Mouse (Mus musculus) embryonic facial prominence, embryonic 15.5 days (tissue): Measurements from ENCODE around the gene Igf1. TPM values are rescaled to one million over a fixed set of nuclear protein-coding genes. Genes with fewer than 3 reads are reported as not detected.

Experiments used
- ATAC-seq: fragments of 200-750 bp; cut with Nextera tagmentation; 2 replicates; pipeline ENCODE4 v1.8.0; 2017; ENCODE audit warnings: low read depth, moderate TSS enrichment; ENCODE audit not compliant: insufficient number of reproducible peaks, low FRiP score, low TSS enrichment
- H3K27ac ChIP-seq: fragments of 300-500 bp; sonication (generic); replicated peaks from 2 replicates; pipeline ENCODE4 v1.5.1; 2015; ENCODE audit warnings: mild to moderate bottlenecking, inconsistent platforms
- H3K27me3 ChIP-seq: fragments of 300-500 bp; sonication (generic); 2 replicates; pipeline ENCODE4 v1.6.1; 2015; ENCODE audit warnings: inconsistent platforms
- H3K36me3 ChIP-seq: fragments of 300-500 bp; sonication (generic); 2 replicates; pipeline ENCODE4 v1.6.1; 2015; ENCODE audit warnings: mild to moderate bottlenecking, inconsistent platforms
- H3K4me1 ChIP-seq: fragments of 300-500 bp; sonication (generic); 2 replicates; pipeline ENCODE4 v1.6.1; 2015; ENCODE audit warnings: inconsistent platforms
- H3K4me2 ChIP-seq: fragments of 300-500 bp; sonication (generic); replicated peaks from 2 replicates; pipeline ENCODE4 v1.6.1; 2015; ENCODE audit warnings: mild to moderate bottlenecking, inconsistent platforms
- H3K4me3 ChIP-seq: fragments of 300-500 bp; sonication (generic); replicated peaks from 2 replicates; pipeline ENCODE4 v1.5.1; 2015; ENCODE audit warnings: mild to moderate bottlenecking, inconsistent platforms
- H3K9ac ChIP-seq: fragments of 300-500 bp; sonication (generic); 2 replicates; pipeline ENCODE4 v1.6.1; 2015; ENCODE audit warnings: inconsistent platforms
- H3K9me3 ChIP-seq: fragments of 300-500 bp; sonication (generic); replicated peaks from 2 replicates; pipeline ENCODE4 v1.6.1; 2016; ENCODE audit warnings: inconsistent platforms
- WGBS: fragments of 180-500 bp; shearing (Covaris S2); methylation state at CpG from one replicate; pipeline ENCODE4 v1.1.7; 2015; 5-methylcytosine and 5-hydroxymethylcytosine counted together
- polyA plus RNA-seq: library from polyadenylated mRNA; unstranded; fragments of >200 nt; fragmentation: Nextera tagmentation; extraction: Ambion mirVana; gene quantifications from 2 replicates; pipeline ENCODE4 v1.2.1, GENCODE M21; 2015

Gene Igf1
- 62.8 and 77.8 TPM in 2 replicates for polyA plus RNA-seq

DNA sequence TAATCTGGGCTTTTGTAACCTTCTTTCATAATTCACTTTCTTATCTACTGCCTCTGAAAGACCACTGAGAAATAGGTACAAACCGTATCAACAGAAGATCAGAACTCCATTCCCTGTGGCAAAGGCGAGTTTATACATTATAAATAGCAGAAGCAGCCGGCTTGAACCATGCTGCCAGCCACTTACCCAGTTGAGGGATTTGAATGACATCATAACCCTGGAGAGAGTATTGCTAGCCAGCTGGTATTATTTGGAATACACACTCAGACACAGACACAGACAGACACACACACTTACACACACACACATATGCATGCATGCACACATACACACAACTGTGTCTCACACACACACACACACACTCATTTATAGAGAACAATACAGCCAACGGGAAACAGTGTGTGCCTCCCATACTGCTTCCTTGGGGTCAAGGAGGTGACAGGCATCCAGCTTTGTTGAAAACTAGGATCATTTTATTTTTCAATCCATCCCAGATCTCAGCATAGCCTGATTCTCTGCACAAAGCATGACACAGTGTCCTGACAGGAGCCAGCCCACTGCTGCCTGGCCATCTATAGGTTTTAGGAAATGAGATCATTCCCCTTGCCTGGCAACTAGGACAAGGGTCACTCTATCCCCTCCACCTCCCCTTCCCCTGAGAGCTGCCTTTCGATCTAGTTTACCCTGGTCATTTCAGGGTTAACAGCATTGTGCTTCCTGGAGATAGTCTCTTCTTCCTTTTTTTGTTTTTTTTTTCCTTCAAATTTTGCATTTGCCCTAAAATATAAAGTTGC is at the start of gene Igf1:
Gene Igf1, plus strand, starts transcription at position 253 of the 794 bp plus-strand sequence.
- Histone ChIP-seq H3K4me1 (peaks cover 51% of the 10 kb centered on the region), H3K9ac (no peak within 1 kb of the TSS)
- 20% methylated on average over 5 of the region's 5 CpGs for WGBS

DNA sequence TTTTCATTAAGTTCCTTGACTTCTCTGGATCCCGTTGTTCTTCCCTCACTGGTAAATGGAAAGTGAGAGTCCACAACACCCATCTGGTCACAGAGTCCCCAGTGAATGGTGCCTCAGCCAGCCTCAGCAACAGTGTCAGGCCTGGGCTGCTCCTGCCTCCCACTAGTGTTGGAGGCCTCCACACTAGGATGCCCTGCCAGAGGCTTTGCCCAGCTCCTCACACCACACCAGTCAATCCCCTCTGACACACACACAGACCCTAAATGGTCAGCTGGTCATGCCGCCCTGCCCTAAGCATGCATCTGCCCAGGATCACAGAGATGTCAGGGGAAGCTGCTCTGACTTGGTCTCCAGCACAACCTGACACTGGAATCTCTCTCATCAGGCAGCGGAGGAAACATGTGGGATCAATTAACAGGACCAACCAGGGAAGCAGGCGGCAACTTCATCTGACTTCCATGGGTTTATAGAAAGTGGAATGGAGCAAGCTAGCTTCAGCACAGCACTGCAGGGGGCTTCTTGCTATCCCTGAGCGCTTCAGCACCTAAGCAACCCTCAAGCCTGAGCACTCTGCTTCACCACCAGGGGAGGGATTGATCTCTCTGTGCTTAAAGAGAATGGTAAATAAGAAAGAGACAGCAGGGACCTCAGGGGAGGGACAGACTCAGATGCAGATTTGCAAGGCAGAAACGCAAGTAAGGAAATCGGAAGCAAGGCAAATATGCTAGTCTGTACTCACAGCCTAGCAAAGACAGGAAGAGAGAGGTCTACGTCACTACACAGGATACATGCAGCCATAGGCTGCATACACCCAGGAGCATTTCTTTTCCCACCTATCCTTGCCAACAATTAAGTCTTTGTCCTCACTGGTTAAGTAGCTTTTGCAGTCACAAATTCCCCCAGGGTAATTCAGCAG is 45.6 kb upstream of the Igf1 start:
- 17% methylated on average over 8 of the region's 8 CpGs for WGBS
- peaks cover 13% of the 10 kb centered on the region for H3K4me1 ChIP-seq
- no peaks in the 10 kb centered on the region for H3K9me3 ChIP-seq
- H3K4me3 ChIP-seq = 0 out of 2 replicates have a peak overlapping the region, but pooled peaks have one; percentile 7
- no peaks in the 10 kb centered on the region for H3K36me3 ChIP-seq
- H3K4me2 ChIP-seq = peak overlapping the region; percentile 32
- H3K9ac ChIP-seq = no peak overlapping the region
- ATAC-seq = peak; percentile 58; the same call in 1 of the 2 replicates
- no peaks in the 10 kb centered on the region for H3K27me3 ChIP-seq
- H3K27ac ChIP-seq = 0 out of 2 replicates have a peak overlapping the region, but pooled peaks have one; percentile 2

More for the DNA sequence above, at the start of gene Igf1:
- Histone ChIP-seq H3K4me3 (peak within 1 kb of the TSS; percentile 51), H3K27ac (peak within 1 kb of the TSS; percentile 92), H3K36me3 (no peaks in the 10 kb centered on the region), H3K4me2 (peak within 1 kb of the TSS; percentile 75), H3K27me3 (no peaks in the 10 kb centered on the region), H3K9me3 (no peaks in the 10 kb centered on the region)
- no peak for ATAC-seq

DNA sequence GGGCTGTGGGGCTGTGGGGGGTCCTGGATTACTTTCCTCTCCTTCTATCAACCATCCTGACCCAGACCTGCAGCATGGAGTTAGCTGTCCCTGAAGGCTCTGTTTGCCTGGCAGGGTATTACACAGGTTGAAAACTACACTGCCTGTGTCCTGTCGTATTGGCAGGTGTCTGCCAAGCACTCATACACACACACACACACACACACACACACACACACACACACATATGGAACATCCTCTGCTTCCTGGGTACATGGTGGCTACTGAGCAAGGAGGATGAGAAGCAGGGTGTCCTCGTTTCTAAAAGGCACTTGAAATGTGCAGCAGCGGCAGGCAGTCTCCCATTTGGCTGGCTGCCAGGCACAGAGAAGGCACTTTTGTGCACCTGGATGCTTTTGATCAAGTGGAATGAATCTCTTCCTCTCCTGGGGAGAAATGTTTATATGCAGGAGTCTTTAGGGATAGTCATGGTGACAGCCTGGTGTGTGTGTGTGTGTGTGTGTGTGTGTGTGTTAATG is 44.9 kb upstream of the Igf1 start:
- H3K9me3 ChIP-seq = no peaks in the 10 kb centered on the region
- H3K9ac ChIP-seq = no peak overlapping the region
- 11% methylated on average over 3 of the region's 3 CpGs for WGBS
- H3K36me3 ChIP-seq = no peaks in the 10 kb centered on the region
- 0 out of 2 replicates have a peak overlapping the region, but pooled peaks have one; percentile 2 for H3K27ac ChIP-seq
- no peak overlapping the region for H3K4me3 ChIP-seq
- ATAC-seq = no peak; the same call in 1 of the 2 replicates
- peak overlapping the region; percentile 32 for H3K4me2 ChIP-seq
- H3K27me3 ChIP-seq = no peaks in the 10 kb centered on the region
- peaks cover 13% of the 10 kb centered on the region for H3K4me1 ChIP-seq

DNA sequence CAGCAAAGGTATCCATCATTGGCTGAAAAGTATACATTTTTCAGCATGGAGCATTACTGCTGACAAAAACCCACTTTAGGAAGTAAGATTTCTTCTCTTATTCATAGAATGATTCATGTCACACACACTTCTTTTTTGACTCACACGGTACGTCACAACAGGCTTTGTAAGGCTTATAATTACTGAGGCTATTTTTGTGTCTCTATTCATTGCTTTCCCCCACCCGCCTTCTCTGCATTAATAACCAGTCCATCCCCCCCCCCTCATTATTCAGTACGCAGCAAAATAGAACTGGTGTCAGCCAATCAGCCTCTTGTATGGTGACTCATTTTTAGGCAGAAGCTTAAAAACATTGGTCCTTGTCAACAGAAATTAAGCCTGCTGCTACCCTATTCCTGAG is 41.2 kb upstream of the Igf1 start:
- no peak for ATAC-seq

DNA sequence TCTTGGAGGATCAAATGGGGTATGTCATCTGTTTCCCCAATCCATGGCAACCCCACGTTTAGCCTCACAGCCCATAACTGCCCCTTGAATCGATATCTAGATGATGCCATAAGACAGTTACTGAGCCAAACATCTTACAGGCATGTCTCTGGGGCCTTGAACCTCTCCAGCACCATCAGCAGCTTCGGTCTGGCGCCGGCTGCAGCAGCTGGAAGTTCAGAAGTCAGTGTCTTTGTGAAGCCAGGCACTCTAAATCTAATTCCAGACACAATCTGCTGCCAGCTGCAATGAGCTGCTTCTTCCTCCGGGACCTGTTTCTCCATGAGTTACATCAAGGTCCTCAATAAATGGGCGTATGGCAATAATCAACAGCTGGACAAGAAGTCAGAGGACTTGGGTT is 40.3 kb upstream of the Igf1 start:
- Histone ChIP-seq H3K9ac (no peak overlapping the region), H3K27me3 (no peaks in the 10 kb centered on the region), H3K9me3 (no peaks in the 10 kb centered on the region), H3K36me3 (no peaks in the 10 kb centered on the region), H3K4me1 (peaks cover 5% of the 10 kb centered on the region), H3K4me2 (no peak overlapping the region), H3K27ac (no peak overlapping the region), H3K4me3 (no peak overlapping the region)
- 72% methylated on average over 7 of the region's 7 CpGs for WGBS
- no peak for ATAC-seq

More for the DNA sequence above, 41.2 kb upstream of the Igf1 start:
- H3K9ac ChIP-seq = no peak overlapping the region
- H3K27me3 ChIP-seq = no peaks in the 10 kb centered on the region
- H3K4me1 ChIP-seq = peaks cover 13% of the 10 kb centered on the region
- no peak overlapping the region for H3K4me3 ChIP-seq
- no peaks in the 10 kb centered on the region for H3K36me3 ChIP-seq
- H3K9me3 ChIP-seq = no peaks in the 10 kb centered on the region
- 85% methylated on average over 4 of the region's 4 CpGs for WGBS
- no peak overlapping the region for H3K4me2 ChIP-seq
- no peak overlapping the region for H3K27ac ChIP-seq

DNA sequence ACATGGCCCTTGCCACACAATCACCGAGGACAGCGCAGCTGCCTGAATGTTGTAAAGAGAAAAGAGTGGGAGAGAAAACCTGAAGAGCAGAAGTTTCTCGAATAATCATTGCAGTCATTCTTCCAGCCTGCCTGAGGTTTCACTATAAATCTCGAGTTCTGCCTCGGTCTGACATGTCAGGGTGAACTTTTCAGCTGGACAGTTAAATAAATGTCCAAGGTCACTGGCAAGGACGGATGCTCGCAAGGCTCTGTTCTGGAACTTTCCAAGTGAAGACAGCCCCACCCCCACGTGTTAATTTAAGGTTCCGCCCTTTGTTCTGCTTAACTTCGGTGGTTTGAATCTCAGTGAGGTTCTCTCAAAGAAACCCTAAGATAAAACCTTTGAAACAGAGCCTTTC is 36.2 kb upstream of the Igf1 start:
- H3K36me3 ChIP-seq = no peaks in the 10 kb centered on the region
- no peak overlapping the region for H3K9ac ChIP-seq
- H3K4me1 ChIP-seq = no peaks in the 10 kb centered on the region
- H3K9me3 ChIP-seq = no peaks in the 10 kb centered on the region
- no peak for ATAC-seq
- no peaks in the 10 kb centered on the region for H3K27me3 ChIP-seq
- 82% methylated on average over 10 of the region's 10 CpGs for WGBS
- H3K27ac ChIP-seq = no peak overlapping the region
- no peak overlapping the region for H3K4me3 ChIP-seq
- no peak overlapping the region for H3K4me2 ChIP-seq

DNA sequence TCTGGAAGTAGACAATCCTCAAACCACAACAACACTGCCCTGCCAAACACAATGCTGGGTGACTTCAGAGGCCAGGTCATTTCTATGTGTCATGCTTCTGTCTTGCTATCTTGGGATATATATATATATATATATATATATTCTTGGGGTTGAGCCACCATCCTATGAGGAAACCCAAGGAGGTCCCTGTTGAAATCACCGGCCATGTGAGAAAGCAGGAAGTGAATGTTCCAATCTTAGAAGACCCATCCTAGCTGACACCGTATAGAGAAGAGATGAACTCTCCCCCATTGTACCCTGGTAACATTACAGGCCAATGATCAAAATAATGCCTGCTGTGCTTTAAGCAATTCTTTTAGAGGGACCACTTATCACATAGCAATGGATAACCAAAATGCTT is 28.1 kb upstream of the Igf1 start:
- no peaks in the 10 kb centered on the region for H3K9me3 ChIP-seq
- no peaks in the 10 kb centered on the region for H3K27me3 ChIP-seq
- 87% methylated on average over 2 of the region's 2 CpGs for WGBS
- no peak overlapping the region for H3K4me3 ChIP-seq
- no peak overlapping the region for H3K9ac ChIP-seq
- no peak for ATAC-seq
- H3K4me1 ChIP-seq = no peaks in the 10 kb centered on the region
- no peak overlapping the region for H3K27ac ChIP-seq
- H3K36me3 ChIP-seq = no peaks in the 10 kb centered on the region
- no peak overlapping the region for H3K4me2 ChIP-seq

DNA sequence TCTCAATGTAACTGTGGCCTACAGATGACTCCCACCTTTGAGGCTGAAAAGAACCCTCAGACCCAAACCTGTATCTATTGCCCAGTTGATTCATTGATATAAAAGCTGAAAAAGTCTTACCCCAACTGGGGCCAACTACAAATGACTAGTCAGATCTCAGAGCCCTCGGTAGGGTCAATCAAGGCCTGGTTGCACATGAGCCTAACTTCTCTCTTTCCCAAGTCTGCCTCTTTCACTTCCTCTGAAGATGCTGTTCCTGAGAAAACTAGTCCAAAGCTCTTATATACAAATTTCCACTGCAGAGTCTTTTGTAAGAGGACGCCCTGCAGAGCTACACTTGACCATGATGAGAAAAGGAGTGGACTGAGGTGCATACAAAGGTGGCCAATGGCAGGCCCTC is 27.4 kb upstream of the Igf1 start:
- Histone ChIP-seq H3K36me3 (no peaks in the 10 kb centered on the region), H3K9me3 (no peaks in the 10 kb centered on the region), H3K27ac (no peak overlapping the region), H3K27me3 (no peaks in the 10 kb centered on the region), H3K9ac (no peak overlapping the region), H3K4me1 (no peaks in the 10 kb centered on the region), H3K4me3 (no peak overlapping the region), H3K4me2 (no peak overlapping the region)
- no peak for ATAC-seq
- WGBS = 86% methylated on average over 2 of the region's 2 CpGs

DNA sequence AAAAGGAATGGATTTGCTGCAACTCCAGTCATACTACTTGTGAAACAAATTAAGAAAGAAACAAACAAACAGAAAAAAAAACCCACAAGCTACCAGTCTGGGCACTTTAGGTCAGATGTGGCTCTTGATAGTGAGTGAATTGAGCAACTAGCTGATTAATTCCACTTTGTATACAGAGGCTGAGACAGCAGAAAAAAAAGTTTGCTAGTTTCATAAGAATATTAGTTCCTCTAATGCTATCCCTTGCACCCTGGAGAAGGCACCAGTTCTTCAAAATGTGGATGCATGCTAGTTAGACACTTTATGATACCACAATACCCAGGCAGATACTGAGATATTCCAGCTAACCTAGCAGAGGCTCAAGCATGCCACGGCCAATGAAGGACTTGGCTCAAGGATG is 26.0 kb upstream of the Igf1 start:
- Histone ChIP-seq H3K9ac (no peak overlapping the region), H3K9me3 (no peaks in the 10 kb centered on the region), H3K4me1 (no peaks in the 10 kb centered on the region), H3K4me3 (no peak overlapping the region), H3K4me2 (no peak overlapping the region), H3K27ac (no peak overlapping the region), H3K36me3 (no peaks in the 10 kb centered on the region), H3K27me3 (no peaks in the 10 kb centered on the region)
- ATAC-seq = no peak
- WGBS = 85% methylated on average over 1 of the region's 1 CpGs

DNA sequence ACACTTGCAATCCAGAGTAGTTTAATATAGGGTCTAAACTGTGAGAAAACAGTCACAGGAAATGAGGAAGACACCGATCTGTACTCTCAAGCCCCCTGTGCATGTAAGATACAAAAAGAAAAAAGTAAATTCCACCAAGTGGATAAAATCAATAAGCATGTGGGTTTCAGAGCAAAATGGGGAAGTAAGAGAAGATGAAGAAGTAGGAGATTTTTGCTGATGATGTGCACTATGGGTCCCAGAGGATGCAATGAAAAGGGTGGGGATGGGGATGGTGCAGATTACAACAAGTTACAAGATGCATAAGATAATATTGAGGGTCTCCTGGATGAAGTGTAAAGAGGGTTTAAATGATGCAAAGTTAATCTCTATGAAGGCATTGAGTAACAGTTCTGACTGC is 18.6 kb upstream of the Igf1 start:
- 92% methylated on average over 1 of the region's 1 CpGs for WGBS

DNA sequence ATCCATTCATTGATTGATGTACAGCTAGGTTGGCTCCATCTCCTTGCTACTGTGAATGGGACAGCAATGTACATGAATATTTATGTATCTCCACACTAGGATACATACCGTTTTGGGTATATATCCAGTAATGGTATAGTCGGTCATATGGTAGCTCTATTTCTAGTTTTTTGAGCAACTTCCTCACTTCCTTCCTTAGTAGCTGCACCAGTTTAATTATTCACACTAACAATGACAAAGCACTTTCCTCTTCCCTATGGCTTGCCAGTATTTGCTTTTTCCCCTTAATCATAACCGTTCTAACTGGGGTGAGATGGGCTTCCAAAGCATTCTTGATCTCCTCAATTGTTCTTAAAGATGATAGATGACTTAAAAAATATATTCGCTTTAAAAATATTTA is 15.6 kb upstream of the Igf1 start:
- H3K4me3 ChIP-seq = no peak overlapping the region
- ATAC-seq = no peak
- H3K9me3 ChIP-seq = no peaks in the 10 kb centered on the region
- no peaks in the 10 kb centered on the region for H3K36me3 ChIP-seq
- no peak overlapping the region for H3K27ac ChIP-seq
- no peak overlapping the region for H3K9ac ChIP-seq
- no peak overlapping the region for H3K4me2 ChIP-seq
- H3K27me3 ChIP-seq = no peaks in the 10 kb centered on the region
- 79% methylated on average over 4 of the region's 4 CpGs for WGBS
- H3K4me1 ChIP-seq = no peaks in the 10 kb centered on the region

More for the DNA sequence above, 18.6 kb upstream of the Igf1 start:
- H3K4me1 ChIP-seq = no peaks in the 10 kb centered on the region
- H3K27me3 ChIP-seq = no peaks in the 10 kb centered on the region
- no peaks in the 10 kb centered on the region for H3K9me3 ChIP-seq
- H3K4me2 ChIP-seq = no peak overlapping the region
- H3K27ac ChIP-seq = no peak overlapping the region
- ATAC-seq = no peak
- H3K4me3 ChIP-seq = no peak overlapping the region
- no peak overlapping the region for H3K9ac ChIP-seq
- H3K36me3 ChIP-seq = no peaks in the 10 kb centered on the region
